Mouse (Mus musculus): ENCODE results near the gene Sh3pxd2a. TPM values are rescaled to one million over a fixed set of nuclear protein-coding genes. Genes with fewer than 3 reads are reported as not detected.

Gene Sh3pxd2a
- total and polyA plus RNA-seq, 3 experiments = 1.3 to 4.6 (median 3.2) TPM

GRCm38 (mm10) chr19:47317063-47317938 is 146.9 kb downstream of the Sh3pxd2a start (continued):
- TF ChIP-seq ELF1 (IDR thresholded peaks at IDR 0.05; ENCODE audit: low read depth, low read length) (no peak), MAFK (IDR thresholded peaks at IDR 0.05; ENCODE audit: insufficient replicate concordance, low read length) (no peak), EP300 (IDR thresholded peaks at IDR 0.05; ENCODE audit: low read length) (no peak), POLR2A (IDR thresholded peaks at IDR 0.05; ENCODE audit: low read depth, low read length) (no peak)

GRCm38 (mm10) chr19:47316288-47317062 is 147.7 kb downstream of the Sh3pxd2a start:
- no peak for DNase-seq (ENCODE audit: extremely low read depth)
- no peaks in the 10 kb centered on the region for H3K9me3 ChIP-seq (replicated peaks; ENCODE audit: low read length)
- H3K4me1 ChIP-seq (ENCODE audit: control insufficient read depth in 1 of 2, insufficient read depth in 2 of 2) = peaks cover 11 to 46% of the 10 kb centered on the region in 2 experiments
- H3K4me2 ChIP-seq (ENCODE audit: insufficient read depth, low read depth, poor library complexity, severe bottlenecking) = no peak overlapping the region
- H3K27me3 ChIP-seq (replicated peaks) = no peaks in the 10 kb centered on the region
- H3K9ac ChIP-seq (ENCODE audit: insufficient read depth, low read depth) = no peak overlapping the region
- TF ChIP-seq BHLHE40 (IDR thresholded peaks at IDR 0.05; ENCODE audit: low read depth, low read length) (0 out of 2 replicates have a peak, but pooled peaks have one; percentile 11), MAFK (IDR thresholded peaks at IDR 0.05; ENCODE audit: insufficient replicate concordance, low read length) (no peak)
- no peak overlapping the region for H3K4me3 ChIP-seq (replicated peaks in 1 of 3; ENCODE audit: low read depth in 2 of 3, low read length in 2 of 3, poor library complexity in 1 of 3)
- H3K79me2 ChIP-seq (replicated peaks; ENCODE audit: control insufficient read depth, extremely low read depth, insufficient read depth, poor library complexity, severe bottlenecking) = no peaks in the 10 kb centered on the region
- H3K36me3 ChIP-seq (replicated peaks in 1 of 2; ENCODE audit: control insufficient read depth in 1 of 2, insufficient read depth in 1 of 2, low read length in 1 of 2) = peaks cover 0 to 36% of the 10 kb centered on the region in 2 experiments
- H3K27ac ChIP-seq (ENCODE audit: insufficient read depth, low read depth) = no peak overlapping the region
- dilution Hi-C loops (cut with MboI; ENCODE audit: extremely low pct_ligation_motif_present, extremely low pct_unique_long_range_greater_than_20kb, low sequenced_read_pairs) = no loop called here
- in situ Hi-C loops (cut with MboI; ENCODE audit: low pct_ligation_motif_present, low pct_unique_long_range_greater_than_20kb, low sequenced_read_pairs) = no loop called here

- DNase-seq (ENCODE audit: extremely low read depth) = peak; percentile 21
- dilution Hi-C loops (cut with MboI; ENCODE audit: extremely low pct_ligation_motif_present, extremely low pct_unique_long_range_greater_than_20kb, low sequenced_read_pairs) = no loop called here
These were observed 148.3 kb downstream of the Sh3pxd2a start for GRCm38 (mm10) chr19:47315917-47316265.

More at GRCm38 (mm10) chr19:47315917-47316265, 148.3 kb downstream of the Sh3pxd2a start:
- no peak overlapping the region for H3K9ac ChIP-seq (ENCODE audit: insufficient read depth, low read depth)
- in situ Hi-C loops (cut with MboI; ENCODE audit: low pct_ligation_motif_present, low pct_unique_long_range_greater_than_20kb, low sequenced_read_pairs) = no loop called here
- H3K36me3 ChIP-seq (replicated peaks in 1 of 2; ENCODE audit: control insufficient read depth in 1 of 2, insufficient read depth in 1 of 2, low read length in 1 of 2) = peaks cover 0 to 38% of the 10 kb centered on the region in 2 experiments
- no peak overlapping the region for H3K4me3 ChIP-seq (replicated peaks in 1 of 3; ENCODE audit: low read depth in 2 of 3, low read length in 2 of 3, poor library complexity in 1 of 3)
- H3K27ac ChIP-seq (ENCODE audit: insufficient read depth, low read depth) = no peak overlapping the region
- no peaks in the 10 kb centered on the region for H3K27me3 ChIP-seq (replicated peaks)
- TF ChIP-seq ZKSCAN1 (IDR thresholded peaks at IDR 0.05; ENCODE audit: borderline replicate concordance, low read depth, low read length) (no peak), ZMIZ1 (IDR thresholded peaks at IDR 0.05; ENCODE audit: low read depth, low read length) (no peak), JUN (IDR thresholded peaks at IDR 0.05; ENCODE audit: insufficient read depth, low read depth, low read length) (no peak), PAX5 (IDR thresholded peaks at IDR 0.05; ENCODE audit: low read length) (no peak), TCF12 (IDR thresholded peaks at IDR 0.05; ENCODE audit: low read depth, low read length) (no peak), ELF1 (IDR thresholded peaks at IDR 0.05; ENCODE audit: low read depth, low read length) (no peak), MEF2A (IDR thresholded peaks at IDR 0.05; ENCODE audit: borderline replicate concordance, low read depth, low read length) (no peak), CHD1 (IDR thresholded peaks at IDR 0.05; ENCODE audit: low read depth, low read length) (no peak)
- peaks cover 11 to 46% of the 10 kb centered on the region in 2 experiments for H3K4me1 ChIP-seq (ENCODE audit: control insufficient read depth in 1 of 2, insufficient read depth in 2 of 2)
- H3K9me3 ChIP-seq (replicated peaks; ENCODE audit: low read length) = no peaks in the 10 kb centered on the region
- no peak overlapping the region for H3K4me2 ChIP-seq (ENCODE audit: insufficient read depth, low read depth, poor library complexity, severe bottlenecking)
- no peaks in the 10 kb centered on the region for H3K79me2 ChIP-seq (replicated peaks; ENCODE audit: control insufficient read depth, extremely low read depth, insufficient read depth, poor library complexity, severe bottlenecking)

All from CH12.LX (cell line).